Mouse (Mus musculus) lung, postnatal 36 days (tissue): ENCODE results near the gene Nqo2.
A peak's percentile ranks its signal among the peaks of the same experiment; 100 is the strongest.

Source experiments
- DNase-seq: peaks from one replicate; pipeline ENCODE4 v3.0.0; 2022; ENCODE audit warnings: mixed read lengths

Gene Nqo2

GRCm38 (mm10) chr13:34002058-34003006 is 37.8 kb downstream of the Nqo2 start, which contains the start of the genes Ripk1 and Serpinb6a:
Gene Ripk1, plus strand, starts transcription at chr13:34002363.
Gene Serpinb6a, minus strand, starts transcription at chr13:34002794.
- DNase-seq, result peak; percentile 96

DNA sequence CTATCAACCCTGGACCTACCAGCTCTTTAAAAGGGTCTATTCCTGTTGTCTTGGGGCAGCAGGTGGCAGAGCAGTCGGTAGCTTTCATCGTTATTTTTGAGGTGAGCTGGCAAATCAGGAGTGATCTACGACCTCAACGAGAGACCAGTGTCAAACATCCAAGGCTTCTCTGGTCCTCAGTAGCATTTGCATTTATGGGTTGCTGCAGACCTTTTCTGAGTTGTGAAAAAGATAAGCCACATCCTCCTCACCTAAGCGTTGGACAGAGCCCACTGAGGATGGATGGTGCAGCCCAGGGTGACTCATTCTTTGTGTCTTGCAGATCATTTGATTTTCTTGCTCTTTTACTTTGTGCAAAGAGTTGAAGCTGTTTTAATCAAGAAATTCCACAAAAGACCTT is 38.6 kb downstream of the Nqo2 start:
- DNase-seq, result no peak

- DNase-seq, result peak; percentile 8
These were observed 42.7 kb downstream of the Nqo2 start for GRCm38 (mm10) chr13:34007234-34007633.

GRCm38 (mm10) chr13:34016927-34017569 is 52.6 kb downstream of the Nqo2 start:
- DNase-seq, result no peak

GRCm38 (mm10) chr13:34018521-34018920 is 54.0 kb downstream of the Nqo2 start:
- DNase-seq, result no peak

GRCm38 (mm10) chr13:34021998-34022397 is 57.5 kb downstream of the Nqo2 start:
- no peak for DNase-seq

DNA sequence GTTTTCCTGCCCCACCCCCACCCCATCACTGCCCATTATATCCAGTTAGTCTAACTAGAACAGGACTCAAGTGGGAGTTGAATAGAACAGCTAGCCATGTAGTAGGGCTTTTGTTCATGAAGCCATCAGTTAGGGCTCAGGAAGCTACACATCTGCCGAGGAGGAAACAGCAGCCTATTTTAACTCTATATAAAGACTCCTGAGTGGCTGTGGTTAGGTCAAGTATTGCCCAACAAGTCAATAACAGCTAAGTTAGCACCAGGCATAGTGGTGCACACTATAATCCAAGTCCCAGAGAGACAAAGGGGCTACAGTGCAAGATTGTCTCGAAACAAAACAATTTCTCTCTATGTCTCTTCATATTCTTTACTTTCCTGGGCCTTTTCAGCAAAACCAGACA is 67.6 kb downstream of the Nqo2 start:
- no peak for DNase-seq

DNA sequence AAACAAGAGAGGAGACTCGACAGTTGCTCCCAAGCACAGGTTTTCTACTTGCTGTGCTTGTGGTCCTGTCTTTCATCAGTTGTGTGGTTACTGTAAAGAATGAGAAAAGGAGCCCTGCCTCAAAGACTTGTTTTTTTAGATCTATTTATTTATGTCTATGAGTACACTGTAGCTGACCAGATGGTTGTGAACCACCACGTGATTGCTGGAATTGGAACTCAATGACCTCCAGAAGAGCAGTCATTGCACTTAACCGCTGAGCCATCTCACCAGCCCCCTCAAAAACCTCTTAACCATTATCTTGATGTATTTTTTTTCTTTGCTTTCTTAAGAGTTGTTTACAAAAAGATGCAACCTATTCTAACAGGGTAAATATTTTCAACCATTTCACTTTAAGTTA is 70.9 kb downstream of the Nqo2 start:
- no peak for DNase-seq

DNA sequence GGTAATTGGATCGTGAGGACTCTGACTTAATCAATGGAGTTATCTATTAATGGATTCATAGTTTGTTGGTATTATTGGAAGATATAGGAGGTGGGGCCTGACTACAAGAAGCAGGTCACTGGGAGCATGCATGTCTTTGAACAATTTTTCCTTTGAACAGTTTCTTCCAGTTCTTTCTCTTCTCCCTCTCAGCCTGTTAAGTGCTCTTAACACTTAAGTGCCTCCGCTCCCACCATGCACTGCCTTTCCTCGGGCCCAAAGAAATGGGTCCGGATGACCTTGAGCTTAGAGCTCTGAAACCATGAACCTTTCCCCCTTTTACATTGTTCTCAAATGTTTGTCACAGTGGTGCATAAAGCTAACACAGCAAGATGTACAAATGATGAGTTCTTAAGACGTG is 72.2 kb downstream of the Nqo2 start:
- peak; percentile 51 for DNase-seq

DNA sequence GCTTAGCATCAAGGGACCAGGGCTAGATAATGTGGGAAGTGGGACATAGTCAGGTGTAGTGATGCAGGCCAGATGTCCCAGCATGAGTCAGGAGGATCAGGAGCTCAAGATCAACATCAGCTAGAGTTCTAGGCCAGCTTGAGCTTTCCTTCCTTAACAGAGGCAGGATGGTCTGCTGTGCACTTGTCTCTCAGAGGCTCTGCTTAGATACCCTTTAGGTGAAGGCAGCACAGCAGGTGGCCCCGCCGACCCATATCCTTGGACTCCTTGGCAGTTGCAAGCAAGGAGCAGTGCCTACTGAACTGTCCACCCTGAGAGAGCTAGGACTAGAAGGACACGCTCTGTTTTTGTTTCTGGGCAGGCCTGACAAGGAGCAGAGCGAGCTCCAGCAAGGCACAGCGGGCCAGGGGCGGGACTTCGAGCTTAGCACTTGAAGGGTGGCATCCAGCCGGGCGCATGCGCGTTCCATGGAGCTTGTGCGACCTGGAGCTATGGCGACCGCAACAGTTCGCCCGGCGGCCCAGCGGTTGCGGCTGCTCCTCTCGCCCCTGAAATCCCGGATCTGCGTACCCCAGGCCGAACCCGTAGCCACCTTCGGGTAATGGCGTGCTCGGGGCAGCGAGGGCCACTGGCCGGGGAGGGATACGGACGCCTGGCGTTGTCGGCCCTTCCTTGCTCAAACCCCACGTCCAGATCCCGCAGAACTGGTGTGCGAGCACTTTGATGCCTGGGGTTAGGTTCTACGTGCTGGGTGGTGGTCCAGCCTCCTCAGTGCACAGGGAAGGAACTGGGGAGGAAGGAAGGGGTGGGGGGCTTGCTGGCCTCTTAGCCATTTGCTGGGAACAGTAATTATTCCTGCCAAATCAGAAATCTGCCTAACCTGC is 72.9 kb downstream of the Nqo2 start, which contains the start of gene Bphl:
TSS of gene Bphl (plus strand) at position 426 of the 884 bp plus-strand sequence.
- DNase-seq, result peak; percentile 97

DNA sequence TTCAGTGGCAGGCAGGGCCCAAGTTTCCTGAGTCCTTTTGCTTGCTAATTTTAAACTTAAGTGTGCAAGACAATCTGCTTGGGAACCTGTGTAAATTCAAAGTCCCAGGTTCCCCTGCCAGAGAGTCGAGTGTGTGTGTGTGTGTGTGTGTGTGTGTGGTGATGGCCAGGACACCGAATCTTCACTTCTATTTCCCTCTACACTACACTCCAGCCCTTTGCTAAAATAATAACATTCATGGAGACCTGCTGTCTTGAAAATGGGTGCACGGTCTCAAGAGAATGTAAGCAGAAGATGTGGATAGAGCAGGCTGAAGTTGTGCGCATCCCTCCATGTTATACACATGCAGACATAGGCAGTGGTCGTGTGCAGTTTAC is 73.6 kb downstream of the Nqo2 start:
- no peak for DNase-seq
